10 mouse cellular contexts compared by ENCODE assay signal in the genomic region with DNA sequence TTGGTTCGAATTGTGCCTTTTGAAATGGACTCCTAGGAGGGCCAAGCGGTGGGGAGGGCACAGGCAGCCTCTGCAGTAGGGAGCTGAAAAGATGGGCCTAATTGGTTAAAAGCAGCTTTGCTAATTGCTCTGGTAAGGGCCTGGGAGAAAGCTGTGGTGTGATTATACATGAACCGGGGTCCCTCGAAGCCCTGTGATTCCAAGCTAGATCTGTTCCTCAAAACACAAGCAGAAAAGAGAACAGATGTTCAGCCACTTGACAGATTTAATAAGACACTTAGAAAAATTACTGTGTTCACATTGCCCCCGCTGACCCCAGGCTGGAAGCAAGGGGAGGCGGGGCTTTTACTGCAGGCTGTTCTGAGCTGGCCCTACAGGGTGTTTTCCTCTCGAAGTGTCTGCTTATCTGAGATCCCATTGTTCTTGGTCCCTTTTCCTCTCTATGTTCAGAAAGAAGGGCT.
DNase-seq lines count a peak whose midpoint lies in the region; ATAC-seq lines count a peak whose summit lies in the region.
"Had no signal": no experiment of that assay in that cellular context is flagged by ENCODE, and none has a peak within 500 bp of the region (broad histone marks: within the 10 kb centered on the region; RNA-seq: fewer than 3 reads in every experiment).

No protein-coding gene starts in this region.

- 0 out of 2 replicates have a peak, but pooled peaks cover 4% of the 10 kb centered on the region for H3K27me3 ChIP-seq in forebrain, embryonic 14.5 days (replicated peaks; ENCODE audit: control insufficient read depth, insufficient read depth, low read length)
- H3K27me3 ChIP-seq in neural tube, embryonic 11.5 days (ENCODE audit: control insufficient read depth, insufficient read depth, low read length): no peaks in the 10 kb centered on the region

- peak; percentile 10 for DNase-seq in lung, postnatal 10 days
- no peak for DNase-seq in lung, postnatal 4 days
- peak; percentile 42 for DNase-seq in embryo, embryonic 9.5 days (ENCODE audit: extremely low spot score)
- peak; percentile 85 for DNase-seq in forebrain, embryonic 14.5 days (ENCODE audit: low spot score)
- peak; percentile 56 for DNase-seq in neural tube, embryonic 11.5 days (ENCODE audit: low spot score)
- no peak for DNase-seq in ovary, postnatal 10 days (ENCODE audit: low spot score)
- DNase-seq: adrenal gland, postnatal 10 days; heart, postnatal 4 days had no signal

- no peak overlapping the region for H3K4me3 ChIP-seq in forebrain, embryonic 14.5 days (ENCODE audit: low read depth, low read length)
- H3K4me3 ChIP-seq in neural tube, embryonic 11.5 days (ENCODE audit: low read depth, low read length): no peak overlapping the region

- ATAC-seq in forebrain, embryonic 14.5 days: peak; percentile 93
- no peak; the same call in 1 of the 2 replicates for ATAC-seq in neural tube, embryonic 11.5 days (ENCODE audit: insufficient read depth, low FRiP score, low TSS enrichment)
- no peak for ATAC-seq in granulocyte monocyte progenitor cell, adult 5-6 weeks (replicated peaks; ENCODE audit: poor library complexity, severe bottlenecking)
- no peak for ATAC-seq in activated CD4-positive, CD25-positive, alpha-beta regulatory T cell, adult 4 months

- no peaks in the 10 kb centered on the region for H3K36me3 ChIP-seq in forebrain, embryonic 14.5 days (ENCODE audit: control insufficient read depth, insufficient read depth, low read length)
- H3K36me3 ChIP-seq in neural tube, embryonic 11.5 days (ENCODE audit: control insufficient read depth, insufficient read depth, low read length): no peaks in the 10 kb centered on the region

- WGBS in forebrain, embryonic 14.5 days: 6% methylated on average over 7 of the region's 7 CpGs
- 21% methylated on average over 7 of the region's 7 CpGs for WGBS in neural tube, embryonic 11.5 days

- 0 out of 2 replicates have a peak, but pooled peaks cover 9% of the 10 kb centered on the region for H3K4me1 ChIP-seq in forebrain, embryonic 14.5 days (ENCODE audit: control insufficient read depth, insufficient read depth, low read length)
- H3K4me1 ChIP-seq in neural tube, embryonic 11.5 days (ENCODE audit: control insufficient read depth, insufficient read depth, low read length): peaks cover 5% of the 10 kb centered on the region; the same call in 1 of the 2 replicates

- H3K9me3 ChIP-seq in forebrain, embryonic 14.5 days (replicated peaks; ENCODE audit: control insufficient read depth, low read length): no peaks in the 10 kb centered on the region
- no peaks in the 10 kb centered on the region for H3K9me3 ChIP-seq in neural tube, embryonic 11.5 days (ENCODE audit: control insufficient read depth, low read length)

- 0 out of 2 replicates have a peak overlapping the region, but pooled peaks have one; percentile 22 for H3K27ac ChIP-seq in forebrain, embryonic 14.5 days (ENCODE audit: low read depth, low read length)
- H3K27ac ChIP-seq in neural tube, embryonic 11.5 days (ENCODE audit: low read depth, low read length): 0 out of 2 replicates have a peak overlapping the region, but pooled peaks have one; percentile 5

- no peak overlapping the region for H3K9ac ChIP-seq in forebrain, embryonic 14.5 days (ENCODE audit: low read length)
- no peak overlapping the region for H3K9ac ChIP-seq in neural tube, embryonic 11.5 days (ENCODE audit: low read length)

- H3K4me2 ChIP-seq in forebrain, embryonic 14.5 days (ENCODE audit: low read length): no peak overlapping the region
- no peak overlapping the region for H3K4me2 ChIP-seq in neural tube, embryonic 11.5 days (ENCODE audit: low read depth)

Comparison
In these comparisons a context has a peak if more than half of its experiments do, and no peak if none do; other contexts are left out.
1. DNase-seq: peak in lung, postnatal 10 days (single experiment), embryo, embryonic 9.5 days (single experiment), forebrain, embryonic 14.5 days (single experiment) and neural tube, embryonic 11.5 days (single experiment); none in lung, postnatal 4 days (0 of 2) and ovary, postnatal 10 days (single experiment).